Mouse (Mus musculus): Measurements from ENCODE around the gene Alkbh6. TPM values are rescaled to one million over a fixed set of nuclear protein-coding genes. Genes with fewer than 3 reads are reported as not detected.

Gene Alkbh6
- 10 to 100 TPM; 52.8 to 69.5 (median 65.3) TPM for total RNA-seq (2022)

GRCm38 (mm10) chr7:30308076-30309005 lies at the start of gene Alkbh6:
TSS of gene Alkbh6 (plus strand) at chr7:30308717.
- DNase-seq (ENCODE audit: low spot score in 2 of 2): peak; percentile 97 to 98

- no peak for DNase-seq (ENCODE audit: low spot score in 2 of 2)
Observed at GRCm38 (mm10) chr7:30265041-30265440, 43.5 kb upstream of the Alkbh6 start.

GRCm38 (mm10) chr7:30265531-30265930 lies 43.0 kb upstream of the Alkbh6 start:
- DNase-seq (ENCODE audit: low spot score in 2 of 2): no peak

GRCm38 (mm10) chr7:30265935-30266334 lies 42.6 kb upstream of the Alkbh6 start:
- no peak for DNase-seq (ENCODE audit: low spot score in 2 of 2)

GRCm38 (mm10) chr7:30266780-30267179 lies 41.7 kb upstream of the Alkbh6 start:
- no peak for DNase-seq (ENCODE audit: low spot score in 2 of 2)

- no peak for DNase-seq (ENCODE audit: low spot score in 2 of 2)
Observed at GRCm38 (mm10) chr7:30269641-30270040, 38.9 kb upstream of the Alkbh6 start.

GRCm38 (mm10) chr7:30274383-30274782 lies 34.1 kb upstream of the Alkbh6 start:
- no peak for DNase-seq (ENCODE audit: low spot score in 2 of 2)

GRCm38 (mm10) chr7:30278911-30279310 lies 29.6 kb upstream of the Alkbh6 start:
- DNase-seq (ENCODE audit: low spot score in 2 of 2): no peak

- no peak for DNase-seq (ENCODE audit: low spot score in 2 of 2)
Observed at GRCm38 (mm10) chr7:30279536-30279935, 29.0 kb upstream of the Alkbh6 start.

GRCm38 (mm10) chr7:30279951-30280669 lies 28.4 kb upstream of the Alkbh6 start, which contains the start of the genes Thap8 and Wdr62:
TSS of gene Thap8 (plus strand) at chr7:30280094.
TSS of gene Wdr62 (minus strand) at chr7:30280419.
- DNase-seq (ENCODE audit: low spot score in 2 of 2): peak; percentile 84 to 91

GRCm38 (mm10) chr7:30280670-30281138 lies 27.8 kb upstream of the Alkbh6 start:
- DNase-seq (ENCODE audit: low spot score in 2 of 2): peak; percentile 88 to 91

GRCm38 (mm10) chr7:30281522-30281921 lies 27.0 kb upstream of the Alkbh6 start:
- DNase-seq (ENCODE audit: low spot score in 2 of 2): no peak

GRCm38 (mm10) chr7:30282740-30283139 lies 25.8 kb upstream of the Alkbh6 start:
- no peak for DNase-seq (ENCODE audit: low spot score in 2 of 2)

GRCm38 (mm10) chr7:30286701-30287410 lies 21.7 kb upstream of the Alkbh6 start:
- DNase-seq (ENCODE audit: low spot score in 2 of 2): no peak

GRCm38 (mm10) chr7:30288046-30288445 lies 20.5 kb upstream of the Alkbh6 start:
- no peak for DNase-seq (ENCODE audit: low spot score in 2 of 2)

- no peak for DNase-seq (ENCODE audit: low spot score in 2 of 2)
Observed at GRCm38 (mm10) chr7:30289071-30289713, 19.3 kb upstream of the Alkbh6 start.

- DNase-seq (ENCODE audit: low spot score in 2 of 2): no peak
Observed at GRCm38 (mm10) chr7:30289714-30290399, 18.7 kb upstream of the Alkbh6 start.

GRCm38 (mm10) chr7:30291215-30292131 lies 17.0 kb upstream of the Alkbh6 start, which contains the start of gene Clip3:
TSS of gene Clip3 (plus strand) at chr7:30291728.
- peak; percentile 85 to 90 for DNase-seq (ENCODE audit: low spot score in 2 of 2)

GRCm38 (mm10) chr7:30293795-30294194 lies 14.7 kb upstream of the Alkbh6 start:
- no peak for DNase-seq (ENCODE audit: low spot score in 2 of 2)

Data from layer of hippocampus, adult 8-10 months (tissue).